Mouse (Mus musculus) liver, embryonic 11.5 days (tissue): ENCODE results near the gene Rexo1. TPM values are rescaled to one million over a fixed set of nuclear protein-coding genes. Genes with fewer than 3 reads are reported as not detected.

Source experiments
- ATAC-seq: fragments of 200-750 bp; cut with Nextera tagmentation; replicated peaks from 2 replicates; pipeline ENCODE4 v1.8.0; 2017; ENCODE audit warnings: moderate number of reproducible peaks, mild to moderate bottlenecking, moderate TSS enrichment, moderate library complexity; ENCODE audit not compliant: low FRiP score
- DNase-seq: peaks from one replicate; pipeline ENCODE4 v3.0.0-alpha.2; 2017; ENCODE audit warnings: low spot score
- H3K27ac ChIP-seq: fragments of 300-500 bp; sonication (generic); 2 replicates; pipeline ENCODE4 v1.5.1; 2014; ENCODE audit warnings: mild to moderate bottlenecking, low read depth, low read length, control low read depth
- H3K27me3 ChIP-seq: fragments of 300-500 bp; sonication (generic); replicated peaks from 2 replicates; pipeline ENCODE4 v1.6.1; 2014; ENCODE audit warnings: low read length, mixed read lengths; ENCODE audit not compliant: control insufficient read depth, insufficient read depth
- H3K36me3 ChIP-seq: fragments of 300-500 bp; sonication (generic); 2 replicates; pipeline ENCODE4 v1.6.1; 2014; ENCODE audit warnings: mild to moderate bottlenecking, low read length, moderate library complexity, mixed read lengths; ENCODE audit not compliant: control insufficient read depth, insufficient read depth
- H3K4me1 ChIP-seq: fragments of 300-500 bp; sonication (generic); replicated peaks from 2 replicates; pipeline ENCODE4 v1.6.1; 2014; ENCODE audit warnings: low read length, mixed read lengths; ENCODE audit not compliant: control insufficient read depth, insufficient read depth
- H3K4me2 ChIP-seq: fragments of 300-500 bp; sonication (generic); 2 replicates; pipeline ENCODE4 v1.6.1; 2014; ENCODE audit warnings: mild to moderate bottlenecking, control low read depth, moderate library complexity
- H3K4me3 ChIP-seq: fragments of 300-500 bp; sonication (generic); 2 replicates; pipeline ENCODE4 v1.5.1; 2014; ENCODE audit warnings: low read depth, low read length, control low read depth
- H3K9ac ChIP-seq: fragments of 300-500 bp; sonication (generic); 2 replicates; pipeline ENCODE4 v1.6.1; 2014; ENCODE audit warnings: low read depth, low read length, control low read depth
- H3K9me3 ChIP-seq: fragments of 300-500 bp; sonication (generic); 2 replicates; pipeline ENCODE4 v1.6.1; 2016; ENCODE audit warnings: low read length, inconsistent platforms, mixed read lengths; ENCODE audit not compliant: control insufficient read depth
- WGBS: fragments of 180-500 bp; shearing (Covaris S2); extraction: QIAGEN DNeasy Blood & Tissue Kit; methylation state at CpG from one replicate; pipeline ENCODE4 v1.1.7; 2014; 5-methylcytosine and 5-hydroxymethylcytosine counted together
- polyA plus RNA-seq: library from polyadenylated mRNA; unstranded; fragments of >200 nt; fragmentation: Nextera tagmentation; extraction: Ambion mirVana; gene quantifications from 2 replicates; pipeline ENCODE4 v1.2.1, GENCODE M21; 2014

The Rexo1 gene
- polyA plus RNA-seq, 1 experiment from 2014 or later: 33.4 TPM

GRCm38 (mm10) chr10:80569664-80570066, 8.3 kb upstream of the Rexo1 start:
- Histone ChIP-seq H3K4me1 (peaks cover 61% of the 10 kb centered on the region), H3K27ac (peak overlapping the region; percentile 95), H3K36me3 (peaks cover 6% of the 10 kb centered on the region), H3K9ac (peak overlapping the region; percentile 69), H3K9me3 (no peaks in the 10 kb centered on the region), H3K27me3 (no peaks in the 10 kb centered on the region), H3K4me2 (peak overlapping the region; percentile 97), H3K4me3 (peak overlapping the region; percentile 50)
- DNase-seq (peak; percentile 81), ATAC-seq (peak; percentile 79)
- WGBS: 11% methylated on average over 10 of the region's 10 CpGs

DNA sequence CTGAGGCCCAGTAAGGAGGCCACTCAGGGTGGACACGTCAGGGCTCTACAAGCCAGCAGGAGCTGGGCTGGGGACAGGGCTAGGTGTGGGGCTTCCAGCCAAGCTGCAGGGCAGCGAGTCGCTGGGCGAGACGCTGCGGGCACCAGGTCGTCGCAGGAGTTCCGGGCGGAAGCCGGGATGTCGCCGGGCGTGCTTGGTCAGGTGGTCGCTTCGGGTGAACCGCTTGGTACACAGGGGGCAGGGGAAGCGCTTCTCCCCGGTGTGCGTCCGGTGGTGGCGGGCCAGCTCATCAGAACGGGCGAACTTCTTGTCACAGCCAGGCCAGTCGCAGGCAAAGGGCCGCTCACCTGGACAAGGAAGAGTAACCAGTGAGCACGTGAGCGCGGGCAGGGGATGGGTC, 7.5 kb upstream of the Rexo1 start:
- H3K27me3 ChIP-seq: no peaks in the 10 kb centered on the region
- H3K9me3 ChIP-seq: no peaks in the 10 kb centered on the region
- 94% methylated on average over 29 of the region's 29 CpGs for WGBS
- peak overlapping the region; percentile 97 for H3K4me2 ChIP-seq
- DNase-seq (no peak), ATAC-seq (no peak)
- H3K4me3 ChIP-seq: no peak overlapping the region
- H3K27ac ChIP-seq: peak overlapping the region; percentile 95; the same call in 1 of the 2 replicates
- no peak overlapping the region for H3K9ac ChIP-seq
- peaks cover 53% of the 10 kb centered on the region for H3K4me1 ChIP-seq
- peaks cover 6% of the 10 kb centered on the region for H3K36me3 ChIP-seq

- peak; percentile 29; the same call in 1 of the 2 replicates for ATAC-seq
Observed at GRCm38 (mm10) chr10:80566375-80567092, 5.2 kb upstream of the Rexo1 start.

GRCm38 (mm10) chr10:80560621-80561020, 739 bp downstream of the Rexo1 start:
- H3K9ac ChIP-seq: peak overlapping the region; percentile 95
- peak overlapping the region; percentile 62 for H3K4me2 ChIP-seq
- 1% methylated on average over 13 of the region's 13 CpGs for WGBS
- H3K4me1 ChIP-seq: peaks cover 32% of the 10 kb centered on the region
- DNase-seq (no peak), ATAC-seq (peak; percentile 13; the same call in 1 of the 2 replicates)
- no peaks in the 10 kb centered on the region for H3K27me3 ChIP-seq
- H3K36me3 ChIP-seq: no peaks in the 10 kb centered on the region
- H3K4me3 ChIP-seq: peak overlapping the region; percentile 98
- H3K27ac ChIP-seq: peak overlapping the region; percentile 76
- no peaks in the 10 kb centered on the region for H3K9me3 ChIP-seq

More at GRCm38 (mm10) chr10:80566375-80567092, 5.2 kb upstream of the Rexo1 start:
- Histone ChIP-seq H3K4me3 (no peak overlapping the region), H3K27me3 (no peaks in the 10 kb centered on the region), H3K4me1 (peaks cover 37% of the 10 kb centered on the region), H3K9ac (no peak overlapping the region), H3K9me3 (no peaks in the 10 kb centered on the region), H3K27ac (no peak overlapping the region), H3K36me3 (peaks cover 6% of the 10 kb centered on the region), H3K4me2 (no peak overlapping the region)
- peak; percentile 82 for DNase-seq
- WGBS: 36% methylated on average over 17 of the region's 17 CpGs

GRCm38 (mm10) chr10:80559431-80559830, 1.9 kb downstream of the Rexo1 start:
- ATAC-seq (no peak), DNase-seq (no peak)
- H3K4me3 ChIP-seq: peak overlapping the region; percentile 98
- peaks cover 38% of the 10 kb centered on the region for H3K4me1 ChIP-seq
- peak overlapping the region; percentile 62 for H3K4me2 ChIP-seq
- H3K27me3 ChIP-seq: no peaks in the 10 kb centered on the region
- no peaks in the 10 kb centered on the region for H3K9me3 ChIP-seq
- peak overlapping the region; percentile 95 for H3K9ac ChIP-seq
- H3K27ac ChIP-seq: no peak overlapping the region
- no peaks in the 10 kb centered on the region for H3K36me3 ChIP-seq
- 83% methylated on average over 7 of the region's 7 CpGs for WGBS

DNA sequence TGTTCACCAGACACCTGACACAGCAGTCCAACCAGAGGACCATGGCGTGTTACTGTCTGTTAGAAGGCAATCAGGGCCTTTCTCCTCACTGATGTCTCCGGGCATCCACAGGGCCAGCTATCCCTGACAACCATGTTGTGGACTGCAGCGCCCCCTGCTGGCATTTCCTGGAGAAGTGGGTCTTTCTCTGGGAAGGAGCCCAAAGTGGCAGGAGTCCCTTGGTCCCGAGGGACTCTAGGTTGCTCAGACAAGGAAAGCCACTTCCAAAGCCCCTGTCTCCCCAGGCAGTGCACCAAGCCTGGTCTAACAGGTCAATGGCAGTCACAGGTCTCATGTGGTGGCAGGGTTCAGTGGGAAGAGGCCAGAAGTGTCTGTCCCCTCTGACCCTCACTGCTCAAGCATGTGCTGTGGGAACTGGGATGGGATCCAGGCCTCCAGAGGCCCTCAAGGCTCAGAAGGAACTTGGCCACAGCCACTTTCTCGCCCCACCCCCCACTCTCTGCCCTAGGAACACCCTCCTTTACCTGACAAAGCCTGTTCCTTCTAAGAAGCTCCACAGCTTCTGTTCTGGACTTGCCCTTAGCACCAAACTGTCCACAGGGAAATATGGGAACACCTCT, 3.9 kb downstream of the Rexo1 start:
- Histone ChIP-seq H3K9me3 (no peaks in the 10 kb centered on the region), H3K4me2 (no peak overlapping the region), H3K9ac (no peak overlapping the region), H3K27me3 (no peaks in the 10 kb centered on the region), H3K36me3 (no peaks in the 10 kb centered on the region), H3K4me1 (peaks cover 57% of the 10 kb centered on the region), H3K4me3 (no peak overlapping the region), H3K27ac (no peak overlapping the region)
- no peak for ATAC-seq
- DNase-seq: peak; percentile 74
- 36% methylated on average over 5 of the region's 5 CpGs for WGBS

DNA sequence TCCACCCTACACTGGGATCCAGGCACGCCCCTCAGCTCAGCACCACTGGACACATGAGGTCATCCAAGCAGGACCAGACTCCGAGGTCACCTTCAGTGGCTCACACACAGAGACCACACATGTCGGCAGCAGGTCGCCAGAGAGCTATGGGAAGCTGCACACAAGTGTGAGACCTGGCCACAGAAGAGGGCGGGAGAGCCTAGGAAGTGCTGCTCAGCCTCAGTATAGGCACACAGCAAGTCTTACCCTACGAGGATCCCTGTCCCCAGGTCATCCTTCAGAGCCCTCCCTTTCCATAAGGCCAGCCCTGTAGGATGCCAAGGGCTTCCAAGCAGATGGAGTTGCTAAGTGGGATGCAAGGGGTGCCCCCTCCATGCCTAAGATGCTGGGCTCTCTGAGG, 7.4 kb downstream of the Rexo1 start:
- Histone ChIP-seq H3K9me3 (no peaks in the 10 kb centered on the region), H3K4me2 (peak overlapping the region; percentile 57), H3K9ac (peak overlapping the region; percentile 31; the same call in 1 of the 2 replicates), H3K4me1 (peaks cover 45% of the 10 kb centered on the region), H3K27me3 (no peaks in the 10 kb centered on the region), H3K36me3 (peaks cover 11% of the 10 kb centered on the region), H3K4me3 (peak overlapping the region; percentile 4; the same call in 1 of the 2 replicates), H3K27ac (peak overlapping the region; percentile 76)
- WGBS: 60% methylated on average over 6 of the region's 6 CpGs
- ATAC-seq (peak; percentile 40), DNase-seq (no peak)

DNA sequence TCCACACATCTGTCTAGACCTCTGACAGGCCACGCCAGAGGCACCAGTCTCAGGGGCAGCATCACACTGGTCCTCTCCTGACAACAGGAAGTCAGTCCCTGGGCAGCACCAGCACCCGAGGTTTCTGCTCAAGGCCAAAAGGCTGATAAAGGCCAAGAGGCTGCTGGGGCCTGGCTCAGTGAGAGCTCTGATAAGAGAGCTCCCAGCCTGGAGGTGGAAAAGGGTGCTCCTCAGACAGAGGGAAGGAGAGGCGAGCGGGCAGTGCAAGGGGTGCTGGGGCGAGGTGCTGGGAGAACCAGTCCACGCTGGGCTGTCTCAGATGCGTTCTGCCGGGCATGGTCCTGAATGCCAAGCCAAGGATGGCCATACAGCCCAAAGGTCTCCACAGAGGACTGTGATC, 7.8 kb downstream of the Rexo1 start:
- DNase-seq (peak; percentile 62), ATAC-seq (peak; percentile 92)
- no peaks in the 10 kb centered on the region for H3K9me3 ChIP-seq
- peak overlapping the region; percentile 57 for H3K4me2 ChIP-seq
- peaks cover 11% of the 10 kb centered on the region for H3K36me3 ChIP-seq
- H3K27me3 ChIP-seq: no peaks in the 10 kb centered on the region
- H3K4me1 ChIP-seq: peaks cover 41% of the 10 kb centered on the region
- peak overlapping the region; percentile 4; the same call in 1 of the 2 replicates for H3K4me3 ChIP-seq
- peak overlapping the region; percentile 31; the same call in 1 of the 2 replicates for H3K9ac ChIP-seq
- H3K27ac ChIP-seq: peak overlapping the region; percentile 76
- WGBS: 38% methylated on average over 8 of the region's 8 CpGs
